ENCODE assay signal across 8 mouse cellular contexts in genomic region chr11:61957296-61957813, GRCm38 (mm10). TPM values are rescaled to one million over a fixed set of nuclear protein-coding genes. Genes with fewer than 3 reads are reported as not detected.
A peak's percentile ranks its signal among the peaks of the same experiment; 100 is the strongest.
DNase-seq lines count a peak whose midpoint lies in the region; ATAC-seq and TF ChIP-seq lines count a peak whose summit lies in the region.

No protein-coding gene starts in this region.

- 5% methylated on average over 25 of the region's 25 CpGs for WGBS in kidney, embryonic 14.5 days
- WGBS in cerebellum, adult 2 months: 2% methylated on average over 25 of the region's 25 CpGs
- 6% methylated on average over 25 of the region's 25 CpGs for WGBS in heart, postnatal 0 days
- 3% methylated on average over 25 of the region's 25 CpGs for WGBS in liver, postnatal 0 days (ENCODE audit: insufficient replicate concordance)

- peaks cover 5% of the 10 kb centered on the region; the same call in 1 of the 2 replicates for H3K4me1 ChIP-seq in kidney, embryonic 14.5 days (ENCODE audit: control insufficient read depth, insufficient read depth, low read length)
- peaks cover 11% of the 10 kb centered on the region; the same call in 1 of the 2 replicates for H3K4me1 ChIP-seq in E14TG2a.4 (replicated peaks; ENCODE audit: low read depth, low read length)
- H3K4me1 ChIP-seq in cerebellum, adult 2 months (ENCODE audit: control insufficient read depth, insufficient read depth, low read length): peaks cover 8% of the 10 kb centered on the region
- peaks cover 4% of the 10 kb centered on the region; the same call in 1 of the 2 replicates for H3K4me1 ChIP-seq in heart, postnatal 0 days (ENCODE audit: control insufficient read depth, insufficient read depth)
- H3K4me1 ChIP-seq in liver, postnatal 0 days (ENCODE audit: insufficient read depth): peaks cover 11% of the 10 kb centered on the region

- H3K4me2 ChIP-seq in kidney, embryonic 14.5 days (replicated peaks; ENCODE audit: low read depth, low read length): peak overlapping the region; percentile 100
- H3K4me2 ChIP-seq in heart, postnatal 0 days (ENCODE audit: low read depth, low read length): peak overlapping the region; percentile 97
- H3K4me2 ChIP-seq in liver, postnatal 0 days (ENCODE audit: low read depth, low read length): peak overlapping the region; percentile 78

- peak overlapping the region; percentile 50; the same call in 1 of the 2 replicates for H3K9ac ChIP-seq in kidney, embryonic 14.5 days (ENCODE audit: low read depth, low read length)
- no peak overlapping the region for H3K9ac ChIP-seq in heart, postnatal 0 days (replicated peaks; ENCODE audit: low read depth, low read length)
- H3K9ac ChIP-seq in liver, postnatal 0 days (replicated peaks): peak overlapping the region; percentile 86

- no peaks in the 10 kb centered on the region for H3K9me3 ChIP-seq in kidney, embryonic 14.5 days (ENCODE audit: control insufficient read depth, low read length)
- peaks cover 3% of the 10 kb centered on the region for H3K9me3 ChIP-seq in E14TG2a.4 (ENCODE audit: low read length)
- H3K9me3 ChIP-seq in heart, postnatal 0 days (replicated peaks; ENCODE audit: control insufficient read depth, low read length): no peaks in the 10 kb centered on the region
- no peaks in the 10 kb centered on the region for H3K9me3 ChIP-seq in liver, postnatal 0 days (ENCODE audit: low read length)

- no peak for TF ChIP-seq EP300 in heart, postnatal 0 days (IDR thresholded peaks at IDR 0.05; ENCODE audit: low read depth)
- TF ChIP-seq EP300 in liver, postnatal 0 days (IDR thresholded peaks at IDR 0.05; ENCODE audit: low read depth): peak; percentile 99

- no peak for TF ChIP-seq POLR2A in cerebellum, adult 2 months (IDR thresholded peaks at IDR 0.05; ENCODE audit: borderline replicate concordance, insufficient read depth, low read length)

- peak overlapping the region; percentile 63 for H3K4me3 ChIP-seq in kidney, embryonic 14.5 days (ENCODE audit: low read length)
- peak overlapping the region; percentile 94 for H3K4me3 ChIP-seq in E14TG2a.4 (replicated peaks; ENCODE audit: low read length)
- peak overlapping the region; percentile 86 for H3K4me3 ChIP-seq in cerebellum, adult 2 months (replicated peaks; ENCODE audit: insufficient read depth, low read depth, low read length)
- H3K4me3 ChIP-seq in heart, postnatal 0 days (ENCODE audit: low read depth, low read length): peak overlapping the region; percentile 63
- peak overlapping the region; percentile 79 for H3K4me3 ChIP-seq in liver, postnatal 0 days (ENCODE audit: low read depth, low read length)

- peak; percentile 17 for TF ChIP-seq CTCF in E14TG2a.4 (conservative IDR thresholded peaks at IDR 0.05; ENCODE audit: low read length)
- TF ChIP-seq CTCF in cerebellum, adult 2 months (IDR thresholded peaks at IDR 0.05; ENCODE audit: borderline replicate concordance, insufficient read depth, low read depth, low read length): no peak
- no peak for TF ChIP-seq CTCF in heart, postnatal 0 days (IDR thresholded peaks at IDR 0.05; ENCODE audit: low read depth)
- peak; percentile 66 for TF ChIP-seq CTCF in liver, postnatal 0 days (IDR thresholded peaks at IDR 0.05; ENCODE audit: low read depth)

- ATAC-seq in kidney, embryonic 14.5 days (ENCODE audit: low FRiP score, low TSS enrichment): no peak
- ATAC-seq in heart, postnatal 0 days (ENCODE audit: insufficient read depth, low read depth): 0 out of 2 replicates have a peak, but pooled peaks have one; percentile 8
- peak; percentile 83 for ATAC-seq in liver, postnatal 0 days

- H3K27me3 ChIP-seq in kidney, embryonic 14.5 days (ENCODE audit: control insufficient read depth, insufficient read depth, low read length): peaks cover 22% of the 10 kb centered on the region
- H3K27me3 ChIP-seq in E14TG2a.4 (ENCODE audit: insufficient read depth, low read length): peaks cover 27% of the 10 kb centered on the region
- H3K27me3 ChIP-seq in cerebellum, adult 2 months (ENCODE audit: control insufficient read depth, insufficient read depth, low read length): no peaks in the 10 kb centered on the region
- H3K27me3 ChIP-seq in heart, postnatal 0 days (ENCODE audit: control insufficient read depth, insufficient read depth, low read length): peaks cover 22% of the 10 kb centered on the region
- H3K27me3 ChIP-seq in liver, postnatal 0 days (ENCODE audit: insufficient read depth, low read length): peaks cover 19% of the 10 kb centered on the region
- no peaks in the 10 kb centered on the region for H3K27me3 ChIP-seq in splenic B cell, adult 2 months (ENCODE audit: control insufficient read depth, insufficient read depth, low read length, poor library complexity, severe bottlenecking)

- H3K36me3 ChIP-seq in kidney, embryonic 14.5 days (ENCODE audit: control insufficient read depth, insufficient read depth, low read length): no peaks in the 10 kb centered on the region
- no peaks in the 10 kb centered on the region for H3K36me3 ChIP-seq in E14TG2a.4 (ENCODE audit: insufficient read depth, low read length)
- H3K36me3 ChIP-seq in heart, postnatal 0 days (replicated peaks; ENCODE audit: control insufficient read depth, insufficient read depth, low read length): no peaks in the 10 kb centered on the region
- 0 out of 2 replicates have a peak, but pooled peaks cover 6% of the 10 kb centered on the region for H3K36me3 ChIP-seq in liver, postnatal 0 days (replicated peaks; ENCODE audit: insufficient read depth, low read length)
- H3K36me3 ChIP-seq in splenic B cell, adult 2 months (ENCODE audit: control insufficient read depth, insufficient read depth, low read length, poor library complexity, severe bottlenecking): no peaks in the 10 kb centered on the region

- DNase-seq in kidney, adult 18-20 months: no peak
- peak in 1 of 2 experiments; percentile 74 for DNase-seq in cerebellum, adult 2 months
- peak; percentile 13 for DNase-seq in heart, postnatal 0 days (ENCODE audit: low spot score)
- peak; percentile 72 for DNase-seq in liver, postnatal 0 days
- peak; percentile 25 for DNase-seq in splenic B cell, adult 2 months (ENCODE audit: low read depth, low spot score)
- DNase-seq in frontal cortex, postnatal 10 days (ENCODE audit: low spot score in 2 of 2): no peak

- H3K27ac ChIP-seq in kidney, embryonic 14.5 days (ENCODE audit: low read depth, low read length): no peak overlapping the region
- H3K27ac ChIP-seq in cerebellum, adult 2 months (ENCODE audit: insufficient read depth, low read length): peak overlapping the region; percentile 98
- H3K27ac ChIP-seq in heart, postnatal 0 days (ENCODE audit: low read depth): no peak overlapping the region
- H3K27ac ChIP-seq in liver, postnatal 0 days (ENCODE audit: low read depth): peak overlapping the region; percentile 99

RNA-seq across cellular contexts. Expression of gene Specc1, which starts 0.8 kb away (rescaled TPM):
- 6.6 and 13.6 TPM in 2 replicates for polyA plus RNA-seq in kidney, embryonic 14.5 days (2014; fragmentation: Nextera tagmentation; extraction: Ambion mirVana)
- 79.7 and 80.4 TPM in 2 replicates for polyA plus RNA-seq in cerebellum, adult 2 months (2012; rRNA removed)
- 5.8 and 8.4 TPM in 2 replicates for total RNA-seq in heart, postnatal 0 days (2014; rRNA removed; ENCODE audit: low replicate concordance)
- 4.7 and 5.2 TPM in 2 replicates for polyA plus RNA-seq in heart, postnatal 0 days (2015; fragmentation: Nextera tagmentation; extraction: Ambion mirVana)
- polyA plus RNA-seq in liver, postnatal 0 days (2015; fragmentation: Nextera tagmentation; extraction: Ambion mirVana): 19.1 and 20.7 TPM in 2 replicates

RNA-seq across cellular contexts. Expression of gene Akap10, which starts 27.3 kb away (rescaled TPM):
- 14.8 and 22.1 TPM in 2 replicates for polyA plus RNA-seq in kidney, embryonic 14.5 days (2014; fragmentation: Nextera tagmentation; extraction: Ambion mirVana)
- polyA plus RNA-seq in cerebellum, adult 2 months (2012; rRNA removed): 17.1 and 18.1 TPM in 2 replicates
- 8.7 and 25.7 TPM in 2 replicates for total RNA-seq in heart, postnatal 0 days (2014; rRNA removed; ENCODE audit: low replicate concordance)
- 8.8 and 9.0 TPM in 2 replicates for polyA plus RNA-seq in heart, postnatal 0 days (2015; fragmentation: Nextera tagmentation; extraction: Ambion mirVana)
- polyA plus RNA-seq in liver, postnatal 0 days (2015; fragmentation: Nextera tagmentation; extraction: Ambion mirVana): 4.2 and 4.9 TPM in 2 replicates

Comparison
In these comparisons a context has a peak if more than half of its experiments do, and no peak if none do; other contexts are left out.
1. H3K27ac ChIP-seq: peak in cerebellum, adult 2 months (single experiment) and liver, postnatal 0 days (single experiment); none in kidney, embryonic 14.5 days (single experiment) and heart, postnatal 0 days (single experiment).
2. DNase-seq: peak in heart, postnatal 0 days (single experiment), liver, postnatal 0 days (single experiment) and splenic B cell, adult 2 months (single experiment); none in kidney, adult 18-20 months (single experiment) and frontal cortex, postnatal 10 days (0 of 2).
3. CTCF ChIP-seq: peak in E14TG2a.4 (single experiment) and liver, postnatal 0 days (single experiment); none in cerebellum, adult 2 months (single experiment) and heart, postnatal 0 days (single experiment).
4. Peak in every context shown above with its lines, with median percentiles within 50 percentile points of each other: H3K4me2 ChIP-seq and H3K4me3 ChIP-seq.